Mouse (Mus musculus) intestine, embryonic 16.5 days (tissue): ENCODE data around the gene Tmem30c. TPM values are rescaled to one million over a fixed set of nuclear protein-coding genes. Genes with fewer than 3 reads are reported as not detected.

Experiments used
- polyA plus RNA-seq: library from polyadenylated mRNA; unstranded; fragments of >200 nt; fragmentation: Nextera tagmentation; extraction: Ambion mirVana; gene quantifications from 2 replicates; pipeline ENCODE4 v1.2.1, GENCODE M21; 2015

Gene Tmem30c
- polyA plus RNA-seq, 1 experiment from 2014 or later, result not detected

Other genes with a start within 250 kb of the Tmem30c start
- 0.05 and 0.20 TPM in 2 replicates for gene Tmem45a2, start 221.5 kb downstream of the Tmem30c start, polyA plus RNA-seq
- 39.2 and 41.7 TPM in 2 replicates for gene Tomm70a, start 171.2 kb downstream of the Tmem30c start, polyA plus RNA-seq
- gene Nit2, start 125.5 kb downstream of the Tmem30c start, polyA plus RNA-seq, result 76.1 and 79.9 TPM in 2 replicates
- gene Tbc1d23, start 61.4 kb downstream of the Tmem30c start, polyA plus RNA-seq, result 20.4 and 21.7 TPM in 2 replicates
- 30.4 and 31.9 TPM in 2 replicates for gene Filip1l, start 60.2 kb upstream of the Tmem30c start, polyA plus RNA-seq